Mouse (Mus musculus): ENCODE data around the gene Rab38. TPM values are rescaled to one million over a fixed set of nuclear protein-coding genes. Genes with fewer than 3 reads are reported as not detected.

The Rab38 gene
- total RNA-seq, 2 experiments from 2014 or later = 0.40 to 0.56 TPM

DNA sequence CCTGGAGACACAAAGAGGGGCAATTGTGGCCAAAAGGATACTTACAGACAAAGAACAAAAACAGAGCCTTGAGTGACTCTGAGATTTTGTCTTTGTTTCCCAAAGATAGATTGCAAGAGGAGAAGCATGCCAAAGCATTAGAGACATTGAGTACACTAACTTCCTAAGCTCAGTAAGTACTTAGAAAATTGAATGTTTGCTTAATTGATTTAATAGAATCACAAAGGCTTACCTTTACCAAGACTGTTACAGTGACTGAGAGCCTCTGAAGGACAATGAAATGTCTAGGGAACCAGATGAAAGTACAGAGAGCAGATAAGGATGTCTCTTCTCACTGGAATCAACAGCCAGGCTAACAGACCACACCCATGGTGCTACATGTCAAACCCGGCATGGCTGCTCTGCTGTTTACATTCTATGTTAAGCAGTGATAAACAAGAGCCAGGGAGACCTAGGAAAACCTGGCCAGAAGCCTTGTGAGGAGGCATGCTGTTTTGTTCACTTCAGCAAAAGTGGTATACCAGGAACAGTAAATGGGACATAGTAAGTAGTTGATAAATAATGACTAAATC is 97.1 kb downstream of the Rab38 start:
- no peak for DNase-seq

DNA sequence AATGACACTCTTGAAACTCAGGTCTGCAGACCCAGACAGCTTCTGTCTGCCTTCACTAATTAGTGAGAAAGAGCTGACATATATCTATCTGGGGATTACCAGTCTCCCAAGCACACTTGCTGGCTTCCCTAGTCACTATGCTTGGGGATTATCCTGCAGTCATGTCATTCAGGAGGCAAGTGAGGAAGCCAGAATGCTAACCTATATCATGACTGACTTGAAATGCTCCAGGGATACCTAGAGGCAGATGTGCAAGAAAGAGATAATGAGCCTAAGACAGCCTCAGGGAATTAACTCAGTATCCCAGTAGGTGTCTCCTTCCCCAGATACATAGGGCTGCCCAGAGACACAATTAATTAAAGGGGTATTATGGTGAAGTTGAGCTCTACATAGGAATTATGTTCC is 106.1 kb downstream of the Rab38 start:
- DNase-seq = no peak

- DNase-seq = no peak
These were observed 106.7 kb downstream of the Rab38 start for GRCm38 (mm10) chr7:88536743-88537142.

Other genes with a start within 250 kb of the Rab38 start
- gene Ctsc, start 152.2 kb upstream of the Rab38 start, total RNA-seq (2021) = 10 to 100 TPM; 18.2 to 32.3 TPM